Comparison of ENCODE assay signal across 19 mouse cellular contexts in genomic region chr12:112633686-112634085, GRCm38 (mm10). TPM values are rescaled to one million over a fixed set of nuclear protein-coding genes. Genes with fewer than 3 reads are reported as not detected.
A peak's percentile ranks its signal among the peaks of the same experiment; 100 is the strongest.
DNase-seq lines count a peak whose midpoint lies in the region; ATAC-seq and TF ChIP-seq lines count a peak whose summit lies in the region.
"Had no signal": no experiment of that assay in that cellular context is flagged by ENCODE, and none has a peak within 500 bp of the region (broad histone marks: within the 10 kb centered on the region; RNA-seq: fewer than 3 reads in every experiment).

No protein-coding gene starts in this region.

- H3K27ac ChIP-seq in liver, embryonic 11.5 days (ENCODE audit: low read depth, low read length): no peak overlapping the region
- H3K27ac ChIP-seq in ES-Bruce4 (ENCODE audit: insufficient read depth, low read length): no peak overlapping the region
- H3K27ac ChIP-seq in liver, embryonic 14.5 days: no peak overlapping the region
- no peak overlapping the region for H3K27ac ChIP-seq in forebrain, embryonic 12.5 days
- H3K27ac ChIP-seq: embryonic facial prominence, embryonic 15.5 days; heart, embryonic 15.5 days; limb, embryonic 12.5 days had no signal

- ATAC-seq in liver, embryonic 11.5 days (replicated peaks; ENCODE audit: low FRiP score): no peak
- no peak for ATAC-seq in liver, embryonic 14.5 days (ENCODE audit: insufficient read depth)
- no peak for ATAC-seq in forebrain, embryonic 12.5 days (ENCODE audit: low FRiP score)
- ATAC-seq: forebrain, embryonic 16.5 days had no signal

- 0 out of 2 replicates have a peak overlapping the region, but pooled peaks have one; percentile 15 for H3K4me2 ChIP-seq in liver, embryonic 11.5 days
- H3K4me2 ChIP-seq in liver, embryonic 14.5 days (ENCODE audit: low read depth): no peak overlapping the region
- H3K4me2 ChIP-seq in forebrain, embryonic 12.5 days: no peak overlapping the region
- H3K4me2 ChIP-seq: embryonic facial prominence, embryonic 15.5 days; heart, embryonic 15.5 days; limb, embryonic 12.5 days had no signal

- no peak overlapping the region for H3K4me3 ChIP-seq in liver, embryonic 11.5 days (ENCODE audit: low read depth, low read length)
- H3K4me3 ChIP-seq in ES-Bruce4 (ENCODE audit: low read depth, low read length): no peak overlapping the region
- H3K4me3 ChIP-seq in liver, embryonic 14.5 days (ENCODE audit: insufficient read depth in 1 of 2, low read depth in 2 of 2, low read length in 2 of 2): no peak overlapping the region
- H3K4me3 ChIP-seq in forebrain, embryonic 12.5 days (replicated peaks): no peak overlapping the region
- H3K4me3 ChIP-seq: embryonic facial prominence, embryonic 15.5 days; heart, embryonic 15.5 days; limb, embryonic 12.5 days; myocyte had no signal

- H3K9ac ChIP-seq in liver, embryonic 11.5 days (ENCODE audit: low read depth, low read length): no peak overlapping the region
- no peak overlapping the region for H3K9ac ChIP-seq in ES-Bruce4 (ENCODE audit: low read depth, poor library complexity, severe bottlenecking)
- H3K9ac ChIP-seq in liver, embryonic 14.5 days (replicated peaks): no peak overlapping the region
- H3K9ac ChIP-seq in forebrain, embryonic 12.5 days: no peak overlapping the region
- H3K9ac ChIP-seq: embryonic facial prominence, embryonic 15.5 days; heart, embryonic 15.5 days; limb, embryonic 12.5 days had no signal

- peaks cover 43% of the 10 kb centered on the region for H3K4me1 ChIP-seq in liver, embryonic 11.5 days (replicated peaks; ENCODE audit: control insufficient read depth, insufficient read depth, low read length)
- H3K4me1 ChIP-seq in ES-Bruce4 (ENCODE audit: control insufficient read depth, insufficient read depth, low read length): peaks cover 5% of the 10 kb centered on the region
- H3K4me1 ChIP-seq in liver, embryonic 14.5 days (replicated peaks; ENCODE audit: control insufficient read depth in 2 of 2, insufficient read depth in 2 of 2, low read length in 1 of 2): peaks cover 5 to 25% of the 10 kb centered on the region in 2 experiments; a peak in 3 of 4 replicates
- H3K4me1 ChIP-seq in forebrain, embryonic 12.5 days: peaks cover 7% of the 10 kb centered on the region

- peak; percentile 32 for TF ChIP-seq CTCF in ES-Bruce4 (IDR thresholded peaks at IDR 0.05; ENCODE audit: low read depth, low read length)
- TF ChIP-seq CTCF in liver, embryonic 14.5 days (IDR thresholded peaks at IDR 0.05; ENCODE audit: low read depth): peak; percentile 43; the same call in 1 of the 2 replicates

- H3K27me3 ChIP-seq in liver, embryonic 11.5 days (replicated peaks; ENCODE audit: control insufficient read depth, insufficient read depth, low read length): no peaks in the 10 kb centered on the region
- no peaks in the 10 kb centered on the region for H3K27me3 ChIP-seq in ES-Bruce4 (ENCODE audit: control insufficient read depth, insufficient read depth, low read length, poor library complexity, severe bottlenecking)
- H3K27me3 ChIP-seq in liver, embryonic 14.5 days (ENCODE audit: control insufficient read depth, insufficient read depth, low read length): no peaks in the 10 kb centered on the region
- H3K27me3 ChIP-seq in forebrain, embryonic 12.5 days: no peaks in the 10 kb centered on the region; the same call in 1 of the 2 replicates
- H3K27me3 ChIP-seq: embryonic facial prominence, embryonic 15.5 days; heart, embryonic 15.5 days; limb, embryonic 12.5 days had no signal

- no peak for DNase-seq in liver, embryonic 11.5 days (ENCODE audit: low spot score)
- no peak for DNase-seq in liver
- peak; percentile 55 for DNase-seq in A20 (ENCODE audit: low read depth, low spot score)
- no peak for DNase-seq in liver, embryonic 14.5 days (ENCODE audit: low read depth in 3 of 3, low spot score in 3 of 3)
- DNase-seq in c-Kit-positive CD71-positive TER-119-positive erythroid progenitor cells, embryonic 14.5 days (ENCODE audit: low spot score): no peak
- no peak for DNase-seq in heart, adult 18-20 months
- DNase-seq: adrenal gland, postnatal 14 days; cerebellum, adult 11 months; gastrocnemius, postnatal 36 days; kidney, adult 18-20 months; kidney, postnatal 4 days had no signal

- no peaks in the 10 kb centered on the region for H3K36me3 ChIP-seq in liver, embryonic 11.5 days (ENCODE audit: control insufficient read depth, insufficient read depth, low read length)
- H3K36me3 ChIP-seq in ES-Bruce4 (ENCODE audit: control insufficient read depth, insufficient read depth, low read length, poor library complexity, severe bottlenecking): no peaks in the 10 kb centered on the region
- H3K36me3 ChIP-seq in liver, embryonic 14.5 days (replicated peaks; ENCODE audit: control insufficient read depth, insufficient read depth, low read depth): no peaks in the 10 kb centered on the region
- no peaks in the 10 kb centered on the region for H3K36me3 ChIP-seq in forebrain, embryonic 12.5 days (replicated peaks)
- H3K36me3 ChIP-seq: embryonic facial prominence, embryonic 15.5 days; G1E; limb, embryonic 12.5 days had no signal

- no peak for TF ChIP-seq POLR2A in ES-Bruce4 (IDR thresholded peaks at IDR 0.05; ENCODE audit: insufficient read depth, low read length)

- no peaks in the 10 kb centered on the region for H3K9me3 ChIP-seq in liver, embryonic 11.5 days (ENCODE audit: control insufficient read depth, low read length)
- no peaks in the 10 kb centered on the region for H3K9me3 ChIP-seq in ES-Bruce4 (replicated peaks; ENCODE audit: control insufficient read depth, insufficient read depth, low read length, poor library complexity, severe bottlenecking)
- H3K9me3 ChIP-seq in liver, embryonic 14.5 days (ENCODE audit: control insufficient read depth, low read length): no peaks in the 10 kb centered on the region
- no peaks in the 10 kb centered on the region for H3K9me3 ChIP-seq in forebrain, embryonic 12.5 days
- H3K9me3 ChIP-seq: embryonic facial prominence, embryonic 15.5 days; G1E; heart, embryonic 15.5 days; limb, embryonic 12.5 days had no signal

- 62% methylated on average over 9 of the region's 9 CpGs for WGBS in liver, embryonic 11.5 days
- WGBS in liver, embryonic 14.5 days (ENCODE audit: insufficient replicate concordance): 49% methylated on average over 9 of the region's 9 CpGs
- WGBS in forebrain, embryonic 12.5 days: 81% methylated on average over 9 of the region's 9 CpGs

- no peak for TF ChIP-seq EP300 in ES-Bruce4 (IDR thresholded peaks at IDR 0.05; ENCODE audit: insufficient read depth, low read depth, low read length)
- TF ChIP-seq EP300 in liver, embryonic 14.5 days (IDR thresholded peaks at IDR 0.05; ENCODE audit: low read depth): no peak

RNA-seq across cellular contexts. Expression of gene Siva1, which starts 10.8 kb away (rescaled TPM):
- 216 and 222 TPM in 2 replicates for polyA plus RNA-seq in liver, embryonic 11.5 days (2014; fragmentation: Nextera tagmentation; extraction: Ambion mirVana)
- 103 and 104 TPM in 2 replicates for polyA plus RNA-seq in ES-Bruce4 (2011; ENCODE audit: insufficient read depth, insufficient read length, low read depth, missing spikeins)
- polyA plus RNA-seq in liver, embryonic 14.5 days (2012; rRNA removed): 64.0 and 70.6 TPM in 2 replicates
- 157 and 165 TPM in 2 replicates for polyA plus RNA-seq in liver, embryonic 14.5 days (2014; fragmentation: Nextera tagmentation; extraction: Ambion mirVana)
- total RNA-seq in heart, adult 18-20 months (2021): 10 to 100 TPM; 31.7 to 35.2 TPM
- polyA plus RNA-seq in forebrain, embryonic 12.5 days (2016; fragmentation: Nextera tagmentation; extraction: Ambion mirVana): 151 and 173 TPM in 2 replicates

RNA-seq across cellular contexts. Expression of gene Adssl1, which starts 13.8 kb away (rescaled TPM):
- polyA plus RNA-seq in liver, embryonic 11.5 days (2014; fragmentation: Nextera tagmentation; extraction: Ambion mirVana): 5.6 and 7.4 TPM in 2 replicates
- polyA plus RNA-seq in ES-Bruce4 (2011; ENCODE audit: insufficient read depth, insufficient read length, low read depth, missing spikeins): 6.6 and 8.7 TPM in 2 replicates
- 3.7 and 5.4 TPM in 2 replicates for polyA plus RNA-seq in liver, embryonic 14.5 days (2012; rRNA removed)
- polyA plus RNA-seq in liver, embryonic 14.5 days (2014; fragmentation: Nextera tagmentation; extraction: Ambion mirVana): 7.6 and 8.5 TPM in 2 replicates
- 100 to 1,000 TPM; 192 to 206 TPM for total RNA-seq in heart, adult 18-20 months (2021)
- polyA plus RNA-seq in forebrain, embryonic 12.5 days (2016; fragmentation: Nextera tagmentation; extraction: Ambion mirVana): 2.0 and 2.8 TPM in 2 replicates
- total RNA-seq: G1E had no signal

RNA-seq across cellular contexts. Expression of gene Akt1, which starts 41.0 kb away (rescaled TPM):
- 54.9 and 62.9 TPM in 2 replicates for polyA plus RNA-seq in liver, embryonic 11.5 days (2014; fragmentation: Nextera tagmentation; extraction: Ambion mirVana)
- polyA plus RNA-seq in ES-Bruce4 (2011; ENCODE audit: insufficient read depth, insufficient read length, low read depth, missing spikeins): 70.4 and 78.0 TPM in 2 replicates
- 33.6 and 41.2 TPM in 2 replicates for polyA plus RNA-seq in liver, embryonic 14.5 days (2012; rRNA removed)
- polyA plus RNA-seq in liver, embryonic 14.5 days (2014; fragmentation: Nextera tagmentation; extraction: Ambion mirVana): 9.9 and 17.2 TPM in 2 replicates
- total RNA-seq in heart, adult 18-20 months (2021): 100 to 1,000 TPM; 182 to 193 TPM
- polyA plus RNA-seq in forebrain, embryonic 12.5 days (2016; fragmentation: Nextera tagmentation; extraction: Ambion mirVana): 47.0 and 71.6 TPM in 2 replicates

RNA-seq across cellular contexts. Expression of gene Zbtb42, which starts 44.9 kb away (rescaled TPM):
- polyA plus RNA-seq in liver, embryonic 11.5 days (2014; fragmentation: Nextera tagmentation; extraction: Ambion mirVana): 0.96 and 1.7 TPM in 2 replicates
- 2.2 and 5.0 TPM in 2 replicates for polyA plus RNA-seq in ES-Bruce4 (2011; ENCODE audit: insufficient read depth, insufficient read length, low read depth, missing spikeins)
- 0.69 and 0.74 TPM in 2 replicates for polyA plus RNA-seq in liver, embryonic 14.5 days (2012; rRNA removed)
- polyA plus RNA-seq in liver, embryonic 14.5 days (2014; fragmentation: Nextera tagmentation; extraction: Ambion mirVana): 0.64 and 1.1 TPM in 2 replicates
- 1 to 10 TPM; 3.6 to 4.9 TPM for total RNA-seq in heart, adult 18-20 months (2021)
- 4.6 and 5.1 TPM in 2 replicates for polyA plus RNA-seq in forebrain, embryonic 12.5 days (2016; fragmentation: Nextera tagmentation; extraction: Ambion mirVana)

RNA-seq across cellular contexts. Expression of gene Inf2, which starts 45.1 kb away (rescaled TPM):
- polyA plus RNA-seq in liver, embryonic 11.5 days (2014; fragmentation: Nextera tagmentation; extraction: Ambion mirVana): 4.6 and 6.5 TPM in 2 replicates
- polyA plus RNA-seq in ES-Bruce4 (2011; ENCODE audit: insufficient read depth, insufficient read length, low read depth, missing spikeins): 28.2 and 28.3 TPM in 2 replicates
- polyA plus RNA-seq in liver, embryonic 14.5 days (2012; rRNA removed): 4.8 and 6.2 TPM in 2 replicates
- 2.0 and 2.1 TPM in 2 replicates for polyA plus RNA-seq in liver, embryonic 14.5 days (2014; fragmentation: Nextera tagmentation; extraction: Ambion mirVana)
- total RNA-seq in heart, adult 18-20 months (2021): 10 to 100 TPM; 11.9 to 17.2 TPM
- 0.70 and 1.3 TPM in 2 replicates for polyA plus RNA-seq in forebrain, embryonic 12.5 days (2016; fragmentation: Nextera tagmentation; extraction: Ambion mirVana)
